Mouse (Mus musculus): Measurements from ENCODE around the gene Zfp422. TPM values are rescaled to one million over a fixed set of nuclear protein-coding genes. Genes with fewer than 3 reads are reported as not detected.
A peak's percentile ranks its signal among the peaks of the same experiment; 100 is the strongest.

The Zfp422 gene
- total RNA-seq, 2 experiments from 2014 or later = 7.7 to 7.9 TPM

DNA sequence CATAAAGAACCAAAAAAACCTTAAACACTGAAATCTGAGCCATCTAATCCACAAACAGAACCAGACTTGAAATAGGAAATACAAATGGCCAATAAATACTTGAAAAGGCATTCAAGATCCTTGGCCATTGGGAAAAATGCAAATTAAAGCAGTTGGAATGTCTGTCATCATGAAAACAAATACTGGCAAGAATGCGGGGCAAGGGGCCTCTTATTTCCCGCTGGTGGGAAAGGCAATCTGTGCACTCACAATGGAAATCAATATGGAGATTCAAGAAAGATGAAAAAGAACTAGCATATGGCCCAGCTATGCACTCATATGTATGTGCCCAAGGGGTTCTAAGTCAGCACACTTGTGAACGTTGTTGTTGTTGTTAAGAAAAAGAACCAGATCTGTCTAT is 38.1 kb upstream of the Zfp422 start:
- no peak for DNase-seq

GRCm38 (mm10) chr6:116666085-116666750 is 37.4 kb upstream of the Zfp422 start:
- no peak overlapping the region for H3K4me3 ChIP-seq
- no peak overlapping the region for H3K27ac ChIP-seq
- intact Hi-C loops (cut with DNase I) = no loop called here
- no peak for TF ChIP-seq CTCF (IDR thresholded peaks at IDR 0.05)
- DNase-seq = no peak

More for the DNA sequence above, 38.1 kb upstream of the Zfp422 start:
- H3K4me3 ChIP-seq = no peak overlapping the region
- intact Hi-C loops (cut with DNase I) = no loop called here
- no peak overlapping the region for H3K27ac ChIP-seq
- no peak for TF ChIP-seq CTCF (IDR thresholded peaks at IDR 0.05)

- no peak for TF ChIP-seq CTCF (IDR thresholded peaks at IDR 0.05)
- H3K27ac ChIP-seq = no peak overlapping the region
- intact Hi-C loops (cut with DNase I) = no loop called here
- no peak overlapping the region for H3K4me3 ChIP-seq
- no peak for DNase-seq
Observed at GRCm38 (mm10) chr6:116664830-116665229, 36.0 kb upstream of the Zfp422 start.

GRCm38 (mm10) chr6:116664031-116664430 is 35.2 kb upstream of the Zfp422 start:
- intact Hi-C loops (cut with DNase I) = no loop called here
- no peak for TF ChIP-seq CTCF (IDR thresholded peaks at IDR 0.05)
- DNase-seq = no peak
- H3K27ac ChIP-seq = no peak overlapping the region
- no peak overlapping the region for H3K4me3 ChIP-seq

DNA sequence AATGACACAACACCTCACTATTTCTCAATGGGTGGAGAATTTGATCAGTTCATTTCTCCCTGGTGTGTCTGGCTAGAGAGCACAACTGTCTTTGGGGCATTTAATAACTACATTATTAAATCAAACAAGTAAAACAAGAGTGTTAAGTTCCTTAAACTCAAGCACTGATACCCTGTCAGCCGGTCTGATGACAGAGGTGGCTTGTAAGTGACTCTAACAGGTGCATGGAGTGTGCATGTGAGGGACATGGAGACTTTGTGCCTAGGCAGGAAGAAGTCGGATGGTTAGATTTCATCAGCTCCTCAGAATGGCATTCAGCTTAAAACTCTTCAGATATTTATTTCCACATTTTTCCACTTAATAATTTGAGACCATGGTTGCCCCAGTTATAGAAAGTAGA is 34.6 kb upstream of the Zfp422 start:
- TF ChIP-seq CTCF (IDR thresholded peaks at IDR 0.05) = no peak
- no peak for DNase-seq
- Histone ChIP-seq H3K27ac (no peak overlapping the region), H3K4me3 (no peak overlapping the region)
- intact Hi-C loops (cut with DNase I) = no loop called here

DNA sequence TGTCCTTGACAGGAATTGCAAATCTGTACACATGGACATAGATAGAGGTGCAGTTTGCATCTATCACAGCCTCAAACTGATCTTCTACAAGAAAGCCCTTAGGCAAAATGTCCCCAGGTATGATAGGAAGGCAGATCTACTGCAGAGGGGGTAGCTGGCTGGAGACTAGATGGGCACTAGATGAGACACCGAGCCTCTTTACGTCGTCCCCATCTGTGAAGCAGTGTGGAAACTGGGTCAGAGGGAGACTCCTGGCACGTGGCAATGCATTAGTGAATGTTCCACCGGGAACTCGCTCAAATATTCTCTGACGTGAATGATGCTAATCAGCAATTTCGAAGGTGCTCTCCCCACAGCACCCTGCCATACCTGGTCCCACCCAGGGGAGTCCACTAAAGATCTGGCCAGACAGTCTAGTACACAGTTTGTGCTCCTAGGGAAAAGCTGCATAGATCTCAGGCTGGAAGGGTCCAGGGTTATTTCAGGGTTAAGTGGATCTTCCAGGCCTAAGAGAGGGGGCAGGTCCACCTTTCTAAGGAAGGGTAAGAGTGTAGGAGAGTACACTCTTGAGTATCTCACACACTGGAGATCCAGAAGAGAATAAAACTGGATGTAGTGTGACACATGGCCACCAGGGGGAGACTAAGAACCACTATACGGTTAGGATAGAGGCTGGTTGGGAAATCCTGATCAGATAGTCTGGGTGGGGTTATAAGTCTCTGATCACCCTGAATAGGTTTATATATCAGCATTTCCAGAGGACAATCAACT is 25.1 kb upstream of the Zfp422 start:
- H3K4me3 ChIP-seq = peak overlapping the region; percentile 74
- intact Hi-C loops (cut with DNase I) = loop anchor here (1.0 to 2.0 kb wide), 2 partner anchors 43 to 113 kb away; no protein-coding TSS in a partner anchor
- DNase-seq = peak; percentile 48
- H3K27ac ChIP-seq = peak overlapping the region; percentile 43; the same call in 1 of the 2 replicates
- TF ChIP-seq CTCF (IDR thresholded peaks at IDR 0.05) = peak; percentile 76

DNA sequence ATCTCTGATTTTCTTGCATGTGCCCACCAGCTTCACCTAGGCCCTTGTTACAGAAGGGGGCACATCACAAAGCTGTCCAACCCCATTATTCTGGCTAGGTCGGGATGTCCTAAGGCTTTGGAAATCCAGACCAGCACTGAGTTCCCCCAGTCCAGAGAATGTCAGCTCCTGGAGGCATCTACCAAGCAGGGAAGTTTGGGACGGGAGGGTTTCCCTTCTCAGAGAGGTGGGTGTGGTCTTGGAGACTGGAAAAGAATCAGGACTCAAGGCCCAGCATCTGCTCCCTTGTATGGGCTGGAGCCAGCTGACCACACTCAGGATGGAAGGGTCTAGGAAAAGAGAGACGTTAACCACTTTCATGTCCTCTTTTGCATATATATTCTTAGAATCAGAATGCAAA is 24.4 kb upstream of the Zfp422 start:
- DNase-seq = no peak
- no peak for TF ChIP-seq CTCF (IDR thresholded peaks at IDR 0.05)
- Histone ChIP-seq H3K27ac (peak overlapping the region; percentile 90), H3K4me3 (peak overlapping the region; percentile 74)
- intact Hi-C loops (cut with DNase I) = no loop called here

- intact Hi-C loops (cut with DNase I) = no loop called here
- Histone ChIP-seq H3K27ac (peak overlapping the region; percentile 90), H3K4me3 (peak overlapping the region; percentile 74)
- TF ChIP-seq CTCF (IDR thresholded peaks at IDR 0.05) = peak; percentile 67
- peak; percentile 73 for DNase-seq
Observed at GRCm38 (mm10) chr6:116651437-116652118, 22.8 kb upstream of the Zfp422 start.

- TF ChIP-seq CTCF (IDR thresholded peaks at IDR 0.05) = no peak
- Histone ChIP-seq H3K27ac (peak within 1 kb of the TSS; percentile 90), H3K4me3 (peak within 1 kb of the TSS; percentile 74)
- intact Hi-C loops (cut with DNase I) = loop anchor here (1.0 kb wide), 1 partner anchor 15 kb away; no protein-coding TSS in a partner anchor
- DNase-seq = peak; percentile 72
Observed at GRCm38 (mm10) chr6:116650406-116650805, 21.6 kb upstream of the Zfp422 start, which contains the start of gene Depp1. Gene Depp1 (plus strand): TSS chr6:116650609.

GRCm38 (mm10) chr6:116649811-116650210 is 21.0 kb upstream of the Zfp422 start:
- Histone ChIP-seq H3K4me3 (no peak overlapping the region), H3K27ac (peak overlapping the region; percentile 90)
- DNase-seq = no peak
- TF ChIP-seq CTCF (IDR thresholded peaks at IDR 0.05) = no peak
- intact Hi-C loops (cut with DNase I) = loop anchor here (1.0 kb wide), 1 partner anchor 15 kb away; no protein-coding TSS in a partner anchor

DNA sequence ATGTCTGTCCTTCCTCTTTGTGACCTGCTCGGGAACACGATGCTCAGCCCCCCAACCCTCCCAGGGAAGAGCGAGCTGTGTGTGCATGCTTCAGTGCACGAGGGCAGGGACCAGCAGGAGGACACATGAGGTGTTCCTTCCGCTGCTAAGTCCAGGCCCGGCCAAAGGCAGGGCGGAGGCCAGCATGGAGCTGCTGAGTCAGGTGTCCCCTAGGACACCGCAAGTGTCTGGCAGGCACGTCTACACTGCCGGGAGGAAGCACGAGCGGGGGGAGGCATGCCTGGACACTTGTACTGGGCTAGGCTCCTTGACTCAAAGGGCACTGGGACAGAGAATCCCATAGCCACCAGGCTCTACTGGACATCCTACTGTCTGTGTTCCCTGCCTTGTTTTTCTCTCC is 19.0 kb upstream of the Zfp422 start:
- Histone ChIP-seq H3K27ac (peak overlapping the region; percentile 76), H3K4me3 (peak overlapping the region; percentile 24; the same call in 1 of the 2 replicates)
- no peak for TF ChIP-seq CTCF (IDR thresholded peaks at IDR 0.05)
- intact Hi-C loops (cut with DNase I) = no loop called here
- peak; percentile 93 for DNase-seq

- intact Hi-C loops (cut with DNase I) = no loop called here
- no peak for TF ChIP-seq CTCF (IDR thresholded peaks at IDR 0.05)
- peak overlapping the region; percentile 74 for H3K27ac ChIP-seq
- H3K4me3 ChIP-seq = no peak overlapping the region
- DNase-seq = no peak
Observed at GRCm38 (mm10) chr6:116644335-116644734, 15.5 kb upstream of the Zfp422 start.

DNA sequence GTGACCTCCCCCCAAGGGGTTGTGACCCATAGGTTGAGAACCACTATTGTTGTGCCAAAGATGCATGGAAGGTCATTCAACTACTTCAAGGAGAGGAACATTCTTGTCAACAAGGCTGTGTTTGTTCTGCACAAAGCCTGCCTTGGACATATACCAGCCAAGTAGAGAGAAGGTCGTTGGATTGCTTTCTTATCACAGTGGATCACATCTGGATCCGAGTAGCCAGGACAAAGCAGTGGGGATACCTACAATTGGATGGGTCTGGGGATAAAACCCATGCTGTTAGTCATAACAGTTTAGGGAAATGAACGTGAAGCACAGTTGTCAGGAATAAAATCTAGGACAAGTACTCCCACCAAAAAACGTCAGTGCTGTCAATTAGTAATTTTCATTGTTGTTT is 15.1 kb upstream of the Zfp422 start:
- intact Hi-C loops (cut with DNase I) = no loop called here

More for the DNA sequence above, 15.1 kb upstream of the Zfp422 start:
- no peak for DNase-seq
- no peak overlapping the region for H3K4me3 ChIP-seq
- peak overlapping the region; percentile 74 for H3K27ac ChIP-seq
- TF ChIP-seq CTCF (IDR thresholded peaks at IDR 0.05) = no peak
